Mouse (Mus musculus) cerebellum, adult 2 months (tissue): ENCODE data around the gene Homer3. TPM values are rescaled to one million over a fixed set of nuclear protein-coding genes. Genes with fewer than 3 reads are reported as not detected.

ENCODE experiments used
- DNase-seq, 2 experiments: peaks; one replicate each; pipeline ENCODE4 v3.0.0; 2021
- H3K27ac ChIP-seq: fragments of 200-500 bp; 2 replicates; pipeline ENCODE4 v1.5.1; 2012; ENCODE audit warnings: low read length, control low read depth, inconsistent platforms; ENCODE audit not compliant: insufficient read depth
- H3K27me3 ChIP-seq: fragments of 200-500 bp; 2 replicates; pipeline ENCODE4 v1.6.1; 2012; ENCODE audit warnings: inconsistent platforms, mild to moderate bottlenecking, low read length, moderate library complexity; ENCODE audit not compliant: control insufficient read depth, insufficient read depth
- H3K4me1 ChIP-seq: fragments of 200-500 bp; 2 replicates; pipeline ENCODE4 v1.6.1; 2011; ENCODE audit warnings: low read length; ENCODE audit not compliant: control insufficient read depth, insufficient read depth
- H3K4me3 ChIP-seq: fragments of 200-500 bp; replicated peaks from 2 replicates; pipeline ENCODE3; 2011; ENCODE audit warnings: mild to moderate bottlenecking, low read depth, low read length, control low read depth; ENCODE audit not compliant: insufficient read depth
- CTCF ChIP-seq: fragments of 200-500 bp; IDR thresholded peaks from 2 replicates; pipeline ENCODE4 v1.5.1; 2011; ENCODE audit warnings: low read depth, mild to moderate bottlenecking, control low read depth, low read length, moderate library complexity, borderline replicate concordance; ENCODE audit not compliant: insufficient read depth
- POLR2A ChIP-seq: fragments of 200-500 bp; IDR thresholded peaks from 2 replicates; pipeline ENCODE4 v1.6.1; 2011; ENCODE audit warnings: low read length, control low read depth, borderline replicate concordance; ENCODE audit not compliant: insufficient read depth
- WGBS: fragments of 180-500 bp; shearing (Covaris S2); methylation state at CpG from one replicate; pipeline ENCODE4 v1.1.7; 2018; 5-methylcytosine and 5-hydroxymethylcytosine counted together
- polyA plus RNA-seq: library from polyadenylated mRNA; depleted of rRNA; stranded (reverse); fragments of >200 nt; gene quantifications from 2 replicates; pipeline ENCODE4 v1.2.3, GENCODE M21; 2012

The Homer3 gene
- polyA plus RNA-seq, 1 experiment, result 262 TPM

- Histone ChIP-seq H3K27ac (no peak overlapping the region), H3K4me3 (no peak overlapping the region), H3K4me1 (peaks cover 19% of the 10 kb centered on the region), H3K27me3 (no peaks in the 10 kb centered on the region)
- 52% methylated on average over 3 of the region's 3 CpGs for WGBS
- DNase-seq, result no peak
- TF ChIP-seq CTCF, result no peak
- no peak for TF ChIP-seq POLR2A
Observed at GRCm38 (mm10) chr8:70247841-70248240, 34.8 kb upstream of the Homer3 start.

- Histone ChIP-seq H3K27me3 (no peaks in the 10 kb centered on the region), H3K4me3 (no peak overlapping the region), H3K4me1 (peaks cover 26% of the 10 kb centered on the region), H3K27ac (no peak overlapping the region)
- DNase-seq, result no peak
- TF ChIP-seq POLR2A (no peak), CTCF (peak; percentile 12; the same call in 1 of the 2 replicates)
- WGBS, result 59% methylated on average over 1 of the region's 1 CpGs
Observed at GRCm38 (mm10) chr8:70254628-70255027, 28.0 kb upstream of the Homer3 start.

- DNase-seq, result peak; percentile 52 to 76
- Histone ChIP-seq H3K4me3 (no peak overlapping the region), H3K4me1 (peaks cover 21% of the 10 kb centered on the region), H3K27ac (no peak overlapping the region), H3K27me3 (no peaks in the 10 kb centered on the region)
- WGBS, result 7% methylated on average over 3 of the region's 3 CpGs
- TF ChIP-seq POLR2A (no peak), CTCF (no peak)
Observed at GRCm38 (mm10) chr8:70257456-70257855, 25.2 kb upstream of the Homer3 start.

- no peaks in the 10 kb centered on the region for H3K27me3 ChIP-seq
- H3K4me3 ChIP-seq, result no peak overlapping the region
- 37% methylated on average over 5 of the region's 5 CpGs for WGBS
- H3K27ac ChIP-seq, result no peak overlapping the region
- no peak for TF ChIP-seq POLR2A
- no peak for TF ChIP-seq CTCF
- H3K4me1 ChIP-seq, result peaks cover 21% of the 10 kb centered on the region
- DNase-seq, result no peak
Observed at GRCm38 (mm10) chr8:70258600-70258999, 24.0 kb upstream of the Homer3 start.

GRCm38 (mm10) chr8:70259043-70259442, 23.6 kb upstream of the Homer3 start:
- Histone ChIP-seq H3K27ac (no peak overlapping the region), H3K4me1 (peaks cover 21% of the 10 kb centered on the region), H3K4me3 (no peak overlapping the region), H3K27me3 (no peaks in the 10 kb centered on the region)
- TF ChIP-seq POLR2A (no peak), CTCF (no peak)
- WGBS, result 65% methylated on average over 2 of the region's 2 CpGs
- DNase-seq, result no peak

- Histone ChIP-seq H3K27ac (no peak overlapping the region), H3K4me1 (peaks cover 15% of the 10 kb centered on the region), H3K27me3 (no peaks in the 10 kb centered on the region), H3K4me3 (no peak overlapping the region)
- no peak for TF ChIP-seq POLR2A
- TF ChIP-seq CTCF, result no peak
- WGBS, result 95% methylated on average over 3 of the region's 3 CpGs
- DNase-seq, result no peak
Observed at GRCm38 (mm10) chr8:70267674-70268073, 15.0 kb upstream of the Homer3 start.

- peak; percentile 35 to 56 for DNase-seq
- 28% methylated on average over 5 of the region's 5 CpGs for WGBS
- Histone ChIP-seq H3K27ac (peak overlapping the region; percentile 73), H3K4me3 (no peak overlapping the region), H3K27me3 (no peaks in the 10 kb centered on the region), H3K4me1 (peaks cover 15% of the 10 kb centered on the region)
- TF ChIP-seq POLR2A (no peak), CTCF (no peak)
Observed at GRCm38 (mm10) chr8:70268311-70268710, 14.3 kb upstream of the Homer3 start.

- TF ChIP-seq POLR2A (no peak), CTCF (peak; percentile 30; the same call in 1 of the 2 replicates)
- Histone ChIP-seq H3K4me3 (no peak overlapping the region), H3K4me1 (peaks cover 15% of the 10 kb centered on the region), H3K27ac (peak overlapping the region; percentile 73), H3K27me3 (no peaks in the 10 kb centered on the region)
- DNase-seq, result no peak
- WGBS, result 40% methylated on average over 11 of the region's 11 CpGs
Observed at GRCm38 (mm10) chr8:70268799-70269565, 13.6 kb upstream of the Homer3 start.
